Mouse (Mus musculus) spleen, adult 2 months (tissue): Measurements from ENCODE around the gene Trim13.

Experiments
- CTCF ChIP-seq: fragments of 200-500 bp; IDR thresholded peaks from 2 replicates; pipeline ENCODE4 v1.5.1; 2011; ENCODE audit warnings: mild to moderate bottlenecking, inconsistent platforms; ENCODE audit not compliant: insufficient read depth, insufficient read length, insufficient replicate concordance; ENCODE audit errors: extremely low read depth
- POLR2A ChIP-seq: fragments of 200-500 bp; IDR thresholded peaks from 2 replicates; pipeline ENCODE4 v1.6.1; 2011; ENCODE audit warnings: low read depth, low read length, inconsistent platforms

DNA sequence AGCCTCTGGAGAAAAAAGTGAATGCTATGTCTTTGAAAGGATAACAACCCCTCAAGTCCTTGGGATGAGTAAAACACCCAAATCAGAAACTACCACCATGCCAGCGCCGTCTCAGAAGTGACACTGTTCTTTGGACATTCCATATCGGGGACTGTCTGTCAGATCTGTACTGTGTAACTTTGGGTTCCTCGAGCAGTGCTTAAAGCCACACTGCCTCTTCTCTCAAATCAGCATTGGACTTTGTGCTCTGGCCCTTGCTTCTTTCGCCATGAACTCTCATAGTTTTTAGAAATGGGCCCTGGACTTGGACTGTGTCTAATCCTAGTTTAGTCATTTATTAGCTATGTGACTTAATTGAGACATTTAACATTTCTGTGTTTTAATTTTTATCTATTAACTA lies 13.7 kb downstream of the Trim13 start:
- no peak for TF ChIP-seq CTCF
- TF ChIP-seq POLR2A = no peak
